Mouse (Mus musculus) heart, adult 2 months (tissue): Measurements from ENCODE around the gene Ttc4.

Source experiments
- CTCF ChIP-seq: fragments of 200-600 bp; IDR thresholded peaks from 2 replicates; pipeline ENCODE4 v1.8.1; 2022; ENCODE audit warnings: antibody characterized with exemption, mild to moderate bottlenecking, moderate library complexity
- POLR2A ChIP-seq: fragments of 200-500 bp; IDR thresholded peaks from 2 replicates; pipeline ENCODE4 v1.6.1; 2011; ENCODE audit warnings: mild to moderate bottlenecking, low read depth, low read length, control low read depth; ENCODE audit not compliant: insufficient read depth

DNA sequence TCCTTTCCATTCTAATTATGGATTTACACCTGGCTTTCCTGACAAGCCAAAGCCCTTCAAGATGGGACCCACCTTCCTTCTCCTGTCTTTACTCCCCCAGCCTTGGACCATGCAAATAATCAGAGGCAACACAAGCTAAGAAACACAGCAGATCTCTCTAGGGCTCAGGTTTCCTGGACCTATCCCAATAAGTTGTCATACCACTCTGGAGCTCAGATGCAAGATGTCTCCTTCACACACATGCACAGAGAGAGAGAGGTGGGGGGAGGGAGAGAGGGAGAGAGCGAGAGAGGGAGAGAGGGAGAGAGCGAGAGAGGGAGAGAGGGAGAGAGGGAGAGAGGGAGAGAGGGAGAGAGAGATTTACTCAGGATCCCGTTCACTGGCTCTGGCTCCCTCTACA is 46.4 kb downstream of the Ttc4 start:
- TF ChIP-seq CTCF (no peak), POLR2A (no peak)
